Mouse (Mus musculus) embryonic fibroblast, embryonic 13.5 days (primary cell): ENCODE measurements around the gene Dgat2.

Source experiments
- CTCF ChIP-seq: IDR thresholded peaks from 2 replicates; pipeline ENCODE4 v1.5.1; 2011; ENCODE audit warnings: mild to moderate bottlenecking, control low read depth, low read length, moderate library complexity, borderline replicate concordance; ENCODE audit not compliant: insufficient read depth
- POLR2A ChIP-seq: IDR thresholded peaks from 2 replicates; pipeline ENCODE4 v1.6.1; 2011; ENCODE audit warnings: low read depth, mild to moderate bottlenecking, control low read depth, low read length, moderate library complexity

- no peak for TF ChIP-seq CTCF
- TF ChIP-seq POLR2A: no peak
These were observed 44.1 kb upstream of the Dgat2 start for GRCm38 (mm10) chr7:99226662-99227061.
